Mouse (Mus musculus) forebrain, embryonic 11.5 days (tissue): ENCODE measurements at regions not wholly inside any gene's neighbourhood (a gene's known extent, or its start where the extent isn't known, plus 50 kb on each side); places are given as distances from the start of the nearest gene placed in this dataset.

Experiments
- ATAC-seq: fragments of 200-750 bp; cut with Nextera tagmentation; replicated peaks from 2 replicates; pipeline ENCODE4 v1.8.0; 2017; ENCODE audit warnings: moderate TSS enrichment; ENCODE audit not compliant: low FRiP score
- DNase-seq: peaks from one replicate; pipeline ENCODE4 v3.0.0-alpha.2; 2017; ENCODE audit warnings: low spot score
- H3K27ac ChIP-seq: fragments of 300-500 bp; sonication (generic); 2 replicates; pipeline ENCODE4 v1.5.1; 2014; ENCODE audit warnings: low read depth, low read length
- H3K27me3 ChIP-seq: fragments of 300-500 bp; sonication (generic); 2 replicates; pipeline ENCODE4 v1.6.1; 2014; ENCODE audit warnings: mild to moderate bottlenecking, low read length, mixed read lengths; ENCODE audit not compliant: control insufficient read depth, insufficient read depth
- H3K36me3 ChIP-seq: fragments of 300-500 bp; sonication (generic); 2 replicates; pipeline ENCODE4 v1.6.1; 2014; ENCODE audit warnings: mild to moderate bottlenecking, low read length, moderate library complexity, mixed read lengths; ENCODE audit not compliant: control insufficient read depth, insufficient read depth
- H3K4me1 ChIP-seq: fragments of 300-500 bp; sonication (generic); replicated peaks from 2 replicates; pipeline ENCODE4 v1.6.1; 2014; ENCODE audit warnings: low read length, mixed read lengths; ENCODE audit not compliant: control insufficient read depth, insufficient read depth
- H3K4me2 ChIP-seq: fragments of 300-500 bp; sonication (generic); 2 replicates; pipeline ENCODE4 v1.6.1; 2014; ENCODE audit warnings: low read depth, mild to moderate bottlenecking, low read length, moderate library complexity, mixed read lengths; ENCODE audit not compliant: severe bottlenecking
- H3K4me3 ChIP-seq: fragments of 300-500 bp; sonication (generic); 2 replicates; pipeline ENCODE4 v1.5.1; 2014; ENCODE audit warnings: low read depth, low read length
- H3K9ac ChIP-seq: fragments of 300-500 bp; sonication (generic); 2 replicates; pipeline ENCODE4 v1.6.1; 2014; ENCODE audit warnings: low read length
- H3K9me3 ChIP-seq: fragments of 300-500 bp; sonication (generic); 2 replicates; pipeline ENCODE4 v1.6.1; 2016; ENCODE audit warnings: low read length, mixed read lengths; ENCODE audit not compliant: control insufficient read depth
- WGBS: fragments of 180-500 bp; shearing (Covaris S2); extraction: QIAGEN DNeasy Blood & Tissue Kit; methylation state at CpG from one replicate; pipeline ENCODE4 v1.1.7; 2014; 5-methylcytosine and 5-hydroxymethylcytosine counted together

- no peak overlapping the region for H3K27ac ChIP-seq
- 82% methylated on average over 3 of the region's 3 CpGs for WGBS
- no peaks in the 10 kb centered on the region for H3K4me1 ChIP-seq
- no peaks in the 10 kb centered on the region for H3K9me3 ChIP-seq
- DNase-seq (no peak), ATAC-seq (no peak)
- H3K4me3 ChIP-seq, result no peak overlapping the region
- H3K27me3 ChIP-seq, result no peaks in the 10 kb centered on the region
- no peaks in the 10 kb centered on the region for H3K36me3 ChIP-seq
- H3K9ac ChIP-seq, result no peak overlapping the region
- H3K4me2 ChIP-seq, result no peak overlapping the region
These were observed 140.2 kb downstream of the Chic2 start for GRCm38 (mm10) chr5:74904327-74904726.

- Histone ChIP-seq H3K4me2 (no peak overlapping the region), H3K4me3 (no peak overlapping the region), H3K4me1 (no peaks in the 10 kb centered on the region), H3K27me3 (no peaks in the 10 kb centered on the region), H3K27ac (no peak overlapping the region), H3K9me3 (no peaks in the 10 kb centered on the region), H3K9ac (no peak overlapping the region), H3K36me3 (no peaks in the 10 kb centered on the region)
- DNase-seq, result no peak
- 94% methylated on average over 6 of the region's 6 CpGs for WGBS
- ATAC-seq, result no peak
These were observed 140.9 kb downstream of the Chic2 start for GRCm38 (mm10) chr5:74903711-74904110.

GRCm38 (mm10) chr5:74897133-74897532, 147.4 kb downstream of the Chic2 start:
- no peak for DNase-seq
- Histone ChIP-seq H3K9me3 (no peaks in the 10 kb centered on the region), H3K4me3 (no peak overlapping the region), H3K4me2 (no peak overlapping the region), H3K4me1 (no peaks in the 10 kb centered on the region), H3K27ac (no peak overlapping the region), H3K27me3 (no peaks in the 10 kb centered on the region), H3K36me3 (no peaks in the 10 kb centered on the region), H3K9ac (no peak overlapping the region)
- no peak for ATAC-seq
- 88% methylated on average over 8 of the region's 8 CpGs for WGBS

- Histone ChIP-seq H3K9ac (no peak overlapping the region), H3K36me3 (no peaks in the 10 kb centered on the region), H3K4me2 (no peak overlapping the region), H3K27me3 (no peaks in the 10 kb centered on the region), H3K27ac (no peak overlapping the region), H3K4me3 (no peak overlapping the region), H3K9me3 (no peaks in the 10 kb centered on the region), H3K4me1 (no peaks in the 10 kb centered on the region)
- ATAC-seq (no peak), DNase-seq (no peak)
- WGBS, result 84% methylated on average over 5 of the region's 5 CpGs
These were observed 151.3 kb downstream of the Chic2 start for GRCm38 (mm10) chr5:74893276-74893675.

GRCm38 (mm10) chr5:74891541-74891940, 153.0 kb downstream of the Chic2 start:
- ATAC-seq, result no peak
- WGBS, result 51% methylated on average over 3 of the region's 3 CpGs

GRCm38 (mm10) chr5:74888934-74889333, 155.6 kb downstream of the Chic2 start:
- no peak for DNase-seq
- Histone ChIP-seq H3K4me1 (no peaks in the 10 kb centered on the region), H3K27ac (no peak overlapping the region), H3K36me3 (no peaks in the 10 kb centered on the region), H3K4me3 (no peak overlapping the region), H3K9ac (no peak overlapping the region), H3K4me2 (no peak overlapping the region), H3K27me3 (no peaks in the 10 kb centered on the region), H3K9me3 (no peaks in the 10 kb centered on the region)
- 87% methylated on average over 8 of the region's 8 CpGs for WGBS
- ATAC-seq, result no peak

More at GRCm38 (mm10) chr5:74891541-74891940, 153.0 kb downstream of the Chic2 start:
- no peaks in the 10 kb centered on the region for H3K9me3 ChIP-seq
- DNase-seq, result no peak
- no peaks in the 10 kb centered on the region for H3K36me3 ChIP-seq
- no peak overlapping the region for H3K4me3 ChIP-seq
- no peaks in the 10 kb centered on the region for H3K4me1 ChIP-seq
- H3K9ac ChIP-seq, result no peak overlapping the region
- H3K27ac ChIP-seq, result no peak overlapping the region
- no peak overlapping the region for H3K4me2 ChIP-seq
- H3K27me3 ChIP-seq, result no peaks in the 10 kb centered on the region

- DNase-seq (no peak), ATAC-seq (no peak)
- Histone ChIP-seq H3K9me3 (no peaks in the 10 kb centered on the region), H3K9ac (no peak overlapping the region), H3K27me3 (no peaks in the 10 kb centered on the region), H3K4me3 (no peak overlapping the region), H3K4me1 (no peaks in the 10 kb centered on the region), H3K36me3 (no peaks in the 10 kb centered on the region), H3K27ac (no peak overlapping the region), H3K4me2 (no peak overlapping the region)
- 84% methylated on average over 3 of the region's 3 CpGs for WGBS
These were observed 158.6 kb downstream of the Chic2 start for GRCm38 (mm10) chr5:74885958-74886357.

GRCm38 (mm10) chr5:74882563-74882962, 162.0 kb downstream of the Chic2 start:
- Histone ChIP-seq H3K9ac (no peak overlapping the region), H3K27me3 (no peaks in the 10 kb centered on the region), H3K4me3 (no peak overlapping the region), H3K36me3 (no peaks in the 10 kb centered on the region), H3K4me2 (no peak overlapping the region), H3K9me3 (no peaks in the 10 kb centered on the region), H3K27ac (no peak overlapping the region), H3K4me1 (no peaks in the 10 kb centered on the region)
- ATAC-seq (no peak), DNase-seq (no peak)
- WGBS, result 88% methylated on average over 12 of the region's 12 CpGs

- ATAC-seq, result no peak
- H3K4me2 ChIP-seq, result no peak overlapping the region
- H3K4me3 ChIP-seq, result no peak overlapping the region
- no peak overlapping the region for H3K27ac ChIP-seq
- WGBS, result 80% methylated on average over 10 of the region's 10 CpGs
- H3K9ac ChIP-seq, result no peak overlapping the region
- H3K9me3 ChIP-seq, result no peaks in the 10 kb centered on the region
- no peaks in the 10 kb centered on the region for H3K4me1 ChIP-seq
- H3K27me3 ChIP-seq, result no peaks in the 10 kb centered on the region
- DNase-seq, result peak; percentile 29
- H3K36me3 ChIP-seq, result no peaks in the 10 kb centered on the region
These were observed 163.8 kb downstream of the Chic2 start for GRCm38 (mm10) chr5:74880669-74881226.
